9 mouse cellular contexts compared by ENCODE assay signal in genomic region chr4:132475895-132476878, GRCm38 (mm10). TPM values are rescaled to one million over a fixed set of nuclear protein-coding genes. Genes with fewer than 3 reads are reported as not detected.
DNase-seq lines count a peak whose midpoint lies in the region; ATAC-seq lines count a peak whose summit lies in the region.
"Had no signal": no experiment of that assay in that cellular context is flagged by ENCODE, and none has a peak within 500 bp of the region (broad histone marks: within the 10 kb centered on the region; RNA-seq: fewer than 3 reads in every experiment).

No protein-coding gene starts in this region.

- no peak overlapping the region for H3K27ac ChIP-seq in kidney, embryonic 14.5 days (ENCODE audit: low read depth, low read length)
- peak overlapping the region; percentile 54; the same call in 1 of the 2 replicates for H3K27ac ChIP-seq in intestine, embryonic 15.5 days
- no peak overlapping the region for H3K27ac ChIP-seq in heart, embryonic 12.5 days (ENCODE audit: poor library complexity, severe bottlenecking)
- H3K27ac ChIP-seq: hindbrain, embryonic 15.5 days had no signal

- no peaks in the 10 kb centered on the region for H3K27me3 ChIP-seq in kidney, embryonic 14.5 days (ENCODE audit: control insufficient read depth, insufficient read depth, low read length)
- no peaks in the 10 kb centered on the region for H3K27me3 ChIP-seq in intestine, embryonic 15.5 days (replicated peaks)
- no peaks in the 10 kb centered on the region for H3K27me3 ChIP-seq in heart, embryonic 12.5 days (replicated peaks)
- H3K27me3 ChIP-seq: hindbrain, embryonic 15.5 days had no signal

- DNase-seq in kidney, adult 11 months = peak; percentile 69
- peak; percentile 42 for DNase-seq in ES-CJ7 (ENCODE audit: low read depth, low spot score)
- DNase-seq in gastrocnemius, postnatal 10 days = no peak

- no peak overlapping the region for H3K9ac ChIP-seq in kidney, embryonic 14.5 days (ENCODE audit: low read depth, low read length)
- no peak overlapping the region for H3K9ac ChIP-seq in intestine, embryonic 15.5 days
- H3K9ac ChIP-seq in heart, embryonic 12.5 days = no peak overlapping the region
- H3K9ac ChIP-seq: hindbrain, embryonic 15.5 days had no signal

- H3K4me2 ChIP-seq in kidney, embryonic 14.5 days (replicated peaks; ENCODE audit: low read depth, low read length) = no peak overlapping the region
- no peak overlapping the region for H3K4me2 ChIP-seq in intestine, embryonic 15.5 days (replicated peaks)
- H3K4me2 ChIP-seq in heart, embryonic 12.5 days = no peak overlapping the region
- H3K4me2 ChIP-seq: hindbrain, embryonic 15.5 days had no signal

- H3K36me3 ChIP-seq in kidney, embryonic 14.5 days (ENCODE audit: control insufficient read depth, insufficient read depth, low read length) = no peaks in the 10 kb centered on the region
- H3K36me3 ChIP-seq in intestine, embryonic 15.5 days = no peaks in the 10 kb centered on the region
- H3K36me3 ChIP-seq in heart, embryonic 12.5 days = no peaks in the 10 kb centered on the region
- H3K36me3 ChIP-seq: hindbrain, embryonic 15.5 days had no signal

- no peak overlapping the region for H3K4me3 ChIP-seq in kidney, embryonic 14.5 days (ENCODE audit: low read length)
- no peak overlapping the region for H3K4me3 ChIP-seq in intestine, embryonic 15.5 days (replicated peaks)
- H3K4me3 ChIP-seq in heart, embryonic 12.5 days = no peak overlapping the region
- H3K4me3 ChIP-seq: hindbrain, embryonic 15.5 days had no signal

- no peaks in the 10 kb centered on the region for H3K4me1 ChIP-seq in kidney, embryonic 14.5 days (ENCODE audit: control insufficient read depth, insufficient read depth, low read length)
- H3K4me1 ChIP-seq in intestine, embryonic 15.5 days (replicated peaks) = 0 out of 2 replicates have a peak, but pooled peaks cover 4% of the 10 kb centered on the region
- H3K4me1 ChIP-seq in heart, embryonic 12.5 days (replicated peaks) = no peaks in the 10 kb centered on the region
- H3K4me1 ChIP-seq: hindbrain, embryonic 15.5 days had no signal

- 69% methylated on average over 13 of the region's 13 CpGs for WGBS in kidney, embryonic 14.5 days
- WGBS in intestine, embryonic 15.5 days = 59% methylated on average over 13 of the region's 13 CpGs
- WGBS in heart, embryonic 12.5 days = 72% methylated on average over 13 of the region's 13 CpGs

- ATAC-seq in kidney, embryonic 14.5 days (ENCODE audit: low FRiP score, low TSS enrichment) = no peak
- ATAC-seq in intestine, embryonic 15.5 days = peak; percentile 79
- ATAC-seq in megakaryocyte progenitor cell, adult 5-6 weeks (replicated peaks; ENCODE audit: poor library complexity) = peak; percentile 75
- ATAC-seq in erythroid progenitor cell, adult 5-6 weeks (replicated peaks; ENCODE audit: low FRiP score, poor library complexity, severe bottlenecking) = no peak
- ATAC-seq in heart, embryonic 12.5 days (ENCODE audit: insufficient number of reproducible peaks, low FRiP score) = no peak

- H3K9me3 ChIP-seq in kidney, embryonic 14.5 days (ENCODE audit: control insufficient read depth, low read length) = no peaks in the 10 kb centered on the region
- H3K9me3 ChIP-seq in intestine, embryonic 15.5 days = no peaks in the 10 kb centered on the region
- no peaks in the 10 kb centered on the region for H3K9me3 ChIP-seq in heart, embryonic 12.5 days (replicated peaks)
- H3K9me3 ChIP-seq: hindbrain, embryonic 15.5 days had no signal

RNA-seq across cellular contexts. Expression of gene Med18, which starts 12.5 kb away (rescaled TPM):
- polyA plus RNA-seq in kidney, embryonic 14.5 days (2014; fragmentation: Nextera tagmentation; extraction: Ambion mirVana) = 19.3 and 24.5 TPM in 2 replicates
- 18.9 and 21.3 TPM in 2 replicates for polyA plus RNA-seq in intestine, embryonic 15.5 days (2015; fragmentation: Nextera tagmentation; extraction: Ambion mirVana)
- 11.1 and 18.4 TPM in 2 replicates for total RNA-seq in megakaryocyte progenitor cell, adult 5-6 weeks (2015)
- 10.9 and 16.9 TPM in 2 replicates for total RNA-seq in megakaryocyte progenitor cell, adult 5-6 weeks (2017)
- total RNA-seq in erythroid progenitor cell, adult 5-6 weeks (2015; ENCODE audit: low replicate concordance) = 10.5 and 12.2 TPM in 2 replicates
- 5.7 and 16.2 TPM in 2 replicates for total RNA-seq in erythroid progenitor cell, adult 5-6 weeks (2017; ENCODE audit: low replicate concordance)
- polyA plus RNA-seq in heart, embryonic 12.5 days (2016; fragmentation: Nextera tagmentation; extraction: Ambion mirVana) = 16.4 and 18.2 TPM in 2 replicates
- total RNA-seq in gastrocnemius, postnatal 10 days (2021) = 1 to 10 TPM; 5.1 to 6.5 TPM

RNA-seq across cellular contexts. Expression of gene Sesn2, which starts 34.1 kb away (rescaled TPM):
- 12.4 and 15.4 TPM in 2 replicates for polyA plus RNA-seq in kidney, embryonic 14.5 days (2014; fragmentation: Nextera tagmentation; extraction: Ambion mirVana)
- 10.8 and 11.2 TPM in 2 replicates for polyA plus RNA-seq in intestine, embryonic 15.5 days (2015; fragmentation: Nextera tagmentation; extraction: Ambion mirVana)
- total RNA-seq in megakaryocyte progenitor cell, adult 5-6 weeks (2015) = 2.4 and 3.4 TPM in 2 replicates
- total RNA-seq in megakaryocyte progenitor cell, adult 5-6 weeks (2017) = 2.6 and 3.0 TPM in 2 replicates
- total RNA-seq in erythroid progenitor cell, adult 5-6 weeks (2015; ENCODE audit: low replicate concordance) = 11.2 and 11.7 TPM in 2 replicates
- 7.8 and 10.9 TPM in 2 replicates for total RNA-seq in erythroid progenitor cell, adult 5-6 weeks (2017; ENCODE audit: low replicate concordance)
- polyA plus RNA-seq in heart, embryonic 12.5 days (2016; fragmentation: Nextera tagmentation; extraction: Ambion mirVana) = 10.3 and 10.5 TPM in 2 replicates
- total RNA-seq in gastrocnemius, postnatal 10 days (2021) = 1 to 10 TPM; 2.2 to 2.6 TPM

RNA-seq across cellular contexts. Expression of gene Phactr4, which starts 53.9 kb away (rescaled TPM):
- 22.3 and 31.8 TPM in 2 replicates for polyA plus RNA-seq in kidney, embryonic 14.5 days (2014; fragmentation: Nextera tagmentation; extraction: Ambion mirVana)
- 17.4 and 17.6 TPM in 2 replicates for polyA plus RNA-seq in intestine, embryonic 15.5 days (2015; fragmentation: Nextera tagmentation; extraction: Ambion mirVana)
- total RNA-seq in megakaryocyte progenitor cell, adult 5-6 weeks (2015) = 28.4 and 34.7 TPM in 2 replicates
- total RNA-seq in megakaryocyte progenitor cell, adult 5-6 weeks (2017) = 8.9 and 10.1 TPM in 2 replicates
- 71.7 and 90.5 TPM in 2 replicates for total RNA-seq in erythroid progenitor cell, adult 5-6 weeks (2015; ENCODE audit: low replicate concordance)
- total RNA-seq in erythroid progenitor cell, adult 5-6 weeks (2017; ENCODE audit: low replicate concordance) = 61.1 and 75.6 TPM in 2 replicates
- polyA plus RNA-seq in heart, embryonic 12.5 days (2016; fragmentation: Nextera tagmentation; extraction: Ambion mirVana) = 19.5 and 22.9 TPM in 2 replicates
- total RNA-seq in gastrocnemius, postnatal 10 days (2021) = 10 to 100 TPM; 16.3 to 18.4 TPM

RNA-seq across cellular contexts. Expression of gene Atpif1, which starts 57.3 kb away (rescaled TPM):
- polyA plus RNA-seq in kidney, embryonic 14.5 days (2014; fragmentation: Nextera tagmentation; extraction: Ambion mirVana) = 1,253 and 1,671 TPM in 2 replicates
- polyA plus RNA-seq in intestine, embryonic 15.5 days (2015; fragmentation: Nextera tagmentation; extraction: Ambion mirVana) = 1,295 and 1,316 TPM in 2 replicates
- 678 and 715 TPM in 2 replicates for total RNA-seq in megakaryocyte progenitor cell, adult 5-6 weeks (2015)
- total RNA-seq in megakaryocyte progenitor cell, adult 5-6 weeks (2017) = 1,407 and 1,519 TPM in 2 replicates
- 1,556 and 1,764 TPM in 2 replicates for total RNA-seq in erythroid progenitor cell, adult 5-6 weeks (2015; ENCODE audit: low replicate concordance)
- 3,478 and 4,268 TPM in 2 replicates for total RNA-seq in erythroid progenitor cell, adult 5-6 weeks (2017; ENCODE audit: low replicate concordance)
- 1,373 and 1,377 TPM in 2 replicates for polyA plus RNA-seq in heart, embryonic 12.5 days (2016; fragmentation: Nextera tagmentation; extraction: Ambion mirVana)
- 100 to 1,000 TPM; 115 to 139 TPM for total RNA-seq in gastrocnemius, postnatal 10 days (2021)

RNA-seq across cellular contexts. Expression of gene Dnajc8, which starts 59.2 kb away (rescaled TPM):
- polyA plus RNA-seq in kidney, embryonic 14.5 days (2014; fragmentation: Nextera tagmentation; extraction: Ambion mirVana) = 176 and 238 TPM in 2 replicates
- polyA plus RNA-seq in intestine, embryonic 15.5 days (2015; fragmentation: Nextera tagmentation; extraction: Ambion mirVana) = 138 and 154 TPM in 2 replicates
- 134 and 147 TPM in 2 replicates for total RNA-seq in megakaryocyte progenitor cell, adult 5-6 weeks (2015)
- 416 and 463 TPM in 2 replicates for total RNA-seq in megakaryocyte progenitor cell, adult 5-6 weeks (2017)
- 107 and 129 TPM in 2 replicates for total RNA-seq in erythroid progenitor cell, adult 5-6 weeks (2015; ENCODE audit: low replicate concordance)
- 248 and 264 TPM in 2 replicates for total RNA-seq in erythroid progenitor cell, adult 5-6 weeks (2017; ENCODE audit: low replicate concordance)
- 130 and 135 TPM in 2 replicates for polyA plus RNA-seq in heart, embryonic 12.5 days (2016; fragmentation: Nextera tagmentation; extraction: Ambion mirVana)
- 10 to 100 TPM; 70.0 to 74.9 TPM for total RNA-seq in gastrocnemius, postnatal 10 days (2021)

Comparison
In these comparisons a context has a peak if more than half of its experiments do, and no peak if none do; other contexts are left out.
1. ATAC-seq: peak in intestine, embryonic 15.5 days (single experiment) and megakaryocyte progenitor cell, adult 5-6 weeks (single experiment); none in kidney, embryonic 14.5 days (single experiment), erythroid progenitor cell, adult 5-6 weeks (single experiment) and heart, embryonic 12.5 days (single experiment).